Mouse (Mus musculus): ENCODE data around the gene Ap4m1.

DNA sequence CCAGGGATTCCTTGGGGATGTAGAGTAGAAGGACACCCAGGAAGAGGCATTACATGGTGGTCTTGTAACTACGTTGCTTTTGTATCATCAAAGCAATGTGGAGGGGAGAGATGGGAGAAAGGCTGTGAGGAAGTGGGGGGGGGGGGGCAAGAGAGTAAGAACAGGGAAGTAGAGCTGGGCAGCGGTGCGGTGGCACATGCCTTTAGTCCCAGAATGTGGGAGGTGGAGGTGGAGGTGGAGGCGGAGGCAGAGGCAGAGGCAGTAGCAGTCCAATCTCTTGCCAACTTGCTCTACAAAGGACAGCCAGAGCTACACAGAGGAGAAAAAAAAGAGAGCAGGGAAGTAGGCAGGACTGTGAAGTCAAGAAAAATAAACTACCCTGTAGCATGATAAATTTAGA lies 33.2 kb upstream of the Ap4m1 start:
- TF ChIP-seq GATA1 (IDR thresholded peaks at IDR 0.05; ENCODE audit: borderline replicate concordance, low read length) (no peak), FLI1 (IDR thresholded peaks at IDR 0.05; ENCODE audit: low read length) (no peak)

Measured in megakaryocyte, embryonic 14.5 days (primary cell).